Mouse (Mus musculus) left cerebral cortex, postnatal 36 days (tissue): ENCODE results near the gene Chmp3. TPM values are rescaled to one million over a fixed set of nuclear protein-coding genes. Genes with fewer than 3 reads are reported as not detected.

Experiments
- DNase-seq, 2 experiments: peaks; one replicate each; pipeline ENCODE4 v3.0.0; 2021 to 2022; ENCODE audit warnings: low spot score in 2 of 2, mixed read lengths in 1 of 2
- intact Hi-C: fragments of 180-260 bp; cut with DNase I; formaldehyde crosslinking; loops from one replicate; pipeline ENCODE4 v1.15.1; 2025
- total RNA-seq, 2 experiments: library from RNA; stranded (reverse); gene quantifications; 2 replicates each; pipeline ENCODE4 v1.2.3; 2021

Chmp3 gene
- 100 to 1,000 TPM; 105 to 109 TPM for total RNA-seq

GRCm38 (mm10) chr6:71543686-71544499, at the start of gene Chmp3:
Gene Chmp3 (plus strand): TSS chr6:71543797.
- DNase-seq: peak; percentile 97
- intact Hi-C loops: loop anchor here (5.0 kb wide), 2 partner anchors 52 to 102 kb away; partner anchors contain the start of genes Rmnd5a and Rnf103

DNA sequence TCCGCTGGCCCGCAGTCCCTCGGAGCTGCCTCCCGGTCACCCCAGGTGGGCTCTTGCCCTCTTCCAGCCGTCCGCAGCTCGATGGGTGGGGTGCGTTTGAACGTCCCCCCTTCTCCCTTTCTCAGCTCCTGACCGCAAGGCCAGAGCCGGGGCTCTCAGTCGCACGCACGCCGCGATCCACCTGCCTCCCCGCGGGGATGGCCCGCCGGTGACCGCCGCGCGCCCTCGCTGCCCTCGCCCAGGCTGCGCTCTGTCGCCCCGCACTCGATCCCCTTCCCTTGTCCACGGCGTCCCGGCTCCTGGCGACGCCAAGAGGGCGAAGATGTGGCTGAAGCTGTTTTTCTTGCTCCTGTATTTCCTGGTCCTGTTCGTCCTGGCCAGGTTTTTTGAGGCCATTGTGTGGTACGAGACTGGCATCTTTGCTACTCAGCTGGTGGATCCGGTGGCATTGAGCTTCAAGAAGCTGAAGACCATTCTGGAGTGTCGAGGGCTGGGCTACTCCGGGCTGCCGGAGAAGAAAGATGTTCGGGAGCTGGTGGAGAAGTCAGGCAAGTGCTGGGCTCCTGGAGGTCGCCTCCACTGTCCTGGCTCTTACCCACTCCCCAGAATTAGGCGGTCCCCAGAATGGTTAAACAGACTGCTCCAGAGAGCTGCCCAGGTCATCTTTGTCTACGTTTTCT, 49.1 kb upstream of the Chmp3 start:
- intact Hi-C loops: loop anchor here (5.0 kb wide), 2 partner anchors 48 to 138 kb away; partner anchors contain the start of genes Chmp3 and Kdm3a
- peak; percentile 50 to 56 for DNase-seq

DNA sequence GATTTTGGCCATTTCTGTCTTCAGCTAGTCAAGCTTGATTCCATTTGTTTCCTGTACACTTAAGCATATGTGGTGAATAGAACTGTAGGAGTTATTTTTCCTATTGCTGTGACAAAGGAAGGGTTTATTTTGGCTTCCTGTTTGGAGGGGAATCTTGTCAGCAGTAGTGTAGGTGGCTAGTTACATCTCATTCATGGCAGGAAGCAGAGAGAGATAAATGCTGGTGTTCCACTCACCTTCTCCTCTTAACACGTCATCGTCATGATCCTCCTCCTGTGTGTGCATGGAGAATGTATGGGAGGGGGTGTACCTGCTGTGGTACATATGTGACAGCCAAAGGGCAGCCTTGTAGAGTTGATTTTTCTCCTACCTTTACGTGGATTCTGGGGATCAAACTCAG, 43.0 kb upstream of the Chmp3 start:
- intact Hi-C loops: no loop called here
- DNase-seq: no peak

DNA sequence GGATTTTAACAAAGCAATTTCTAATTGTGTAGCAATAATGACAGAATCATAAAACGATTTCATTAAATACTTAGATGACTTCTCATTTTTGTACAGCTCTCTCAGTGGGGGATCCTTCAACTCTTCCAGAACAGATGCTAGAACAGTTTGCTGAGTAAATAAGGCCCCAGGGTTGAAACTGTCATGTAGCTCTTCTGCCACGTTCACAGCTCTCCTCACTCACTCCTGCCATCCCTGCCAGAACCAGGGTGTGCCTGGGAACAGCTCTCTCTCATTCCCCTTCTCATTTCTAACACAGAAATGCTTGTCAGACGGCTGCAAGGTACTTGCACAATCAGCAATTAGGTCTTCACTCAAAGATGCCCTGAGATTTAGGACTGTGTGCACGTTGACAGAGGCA, 40.6 kb upstream of the Chmp3 start:
- DNase-seq: no peak
- intact Hi-C loops: no loop called here

DNA sequence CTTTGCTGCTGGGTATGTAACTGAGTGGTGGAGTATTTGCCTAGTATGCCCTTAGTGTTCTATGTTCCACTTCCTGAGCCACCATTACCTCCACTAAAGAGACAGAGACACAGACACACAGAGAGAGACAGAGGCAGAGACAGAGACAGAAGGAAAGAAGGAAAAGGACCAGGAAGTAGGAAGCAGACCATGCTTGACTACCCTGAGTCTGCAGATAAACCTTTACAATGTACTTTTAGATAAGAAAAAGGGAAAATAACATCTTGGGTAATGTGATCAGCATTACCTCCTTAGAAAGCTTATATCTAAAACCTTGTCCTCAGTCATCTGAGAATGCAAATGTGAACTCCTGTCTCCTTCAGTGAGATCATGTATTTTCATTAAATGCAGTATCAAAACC, 39.9 kb upstream of the Chmp3 start:
- no peak for DNase-seq
- intact Hi-C loops: no loop called here

DNA sequence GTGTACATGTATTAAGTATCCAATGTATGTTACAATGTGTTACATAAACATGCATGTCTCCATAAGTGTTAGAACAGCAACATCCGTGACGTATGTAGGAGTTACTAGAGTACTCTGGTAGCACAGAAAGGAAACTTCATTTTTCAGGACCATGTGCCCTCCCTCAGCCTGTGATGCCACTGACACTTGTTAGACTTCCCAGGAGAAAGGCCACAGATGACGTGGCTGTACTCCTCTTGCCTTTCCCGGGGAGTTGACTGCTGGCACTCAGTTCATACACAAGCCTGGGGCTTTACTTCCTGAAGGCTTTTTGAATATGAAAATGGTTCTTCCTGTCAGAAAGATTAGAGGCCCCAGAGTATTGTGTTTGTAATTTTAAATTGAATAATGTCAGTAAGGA, 39.5 kb upstream of the Chmp3 start:
- no peak for DNase-seq
- intact Hi-C loops: no loop called here

DNA sequence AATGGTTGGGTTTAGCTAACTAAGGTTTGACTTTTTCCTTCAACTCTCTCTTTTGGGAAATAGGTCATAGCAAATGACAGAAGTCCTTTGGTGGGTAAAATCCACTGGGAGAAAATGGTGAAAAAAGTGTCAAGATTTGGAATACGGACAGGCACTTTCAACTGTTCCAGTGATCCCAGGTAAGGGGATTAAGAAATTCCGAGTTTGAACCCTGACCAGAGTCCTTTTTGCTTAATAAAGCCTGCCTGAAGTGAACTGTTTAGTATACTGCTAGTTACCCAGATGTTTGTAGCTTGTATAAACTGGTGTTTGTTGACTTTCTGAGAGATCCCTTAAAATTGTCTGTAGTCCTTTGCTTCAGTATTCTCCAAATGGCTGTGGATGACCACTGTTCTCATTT, 37.9 kb upstream of the Chmp3 start:
- intact Hi-C loops: no loop called here
- no peak for DNase-seq

- intact Hi-C loops: no loop called here
- DNase-seq: no peak
Measured at GRCm38 (mm10) chr6:71519476-71519875, 24.1 kb upstream of the Chmp3 start.

- intact Hi-C loops: no loop called here
- peak in 1 of 2 experiments; percentile 30 for DNase-seq
Measured at GRCm38 (mm10) chr6:71525556-71525955, 18.0 kb upstream of the Chmp3 start.

- DNase-seq: no peak
- intact Hi-C loops: no loop called here
Measured at GRCm38 (mm10) chr6:71527056-71527455, 16.5 kb upstream of the Chmp3 start.

- intact Hi-C loops: no loop called here
- DNase-seq: no peak
Measured at GRCm38 (mm10) chr6:71527826-71528225, 15.8 kb upstream of the Chmp3 start.

- intact Hi-C loops: no loop called here
- no peak for DNase-seq
Measured at GRCm38 (mm10) chr6:71530176-71530575, 13.4 kb upstream of the Chmp3 start.

- intact Hi-C loops: no loop called here
- no peak for DNase-seq
Measured at GRCm38 (mm10) chr6:71537286-71537685, 6.3 kb upstream of the Chmp3 start.

DNA sequence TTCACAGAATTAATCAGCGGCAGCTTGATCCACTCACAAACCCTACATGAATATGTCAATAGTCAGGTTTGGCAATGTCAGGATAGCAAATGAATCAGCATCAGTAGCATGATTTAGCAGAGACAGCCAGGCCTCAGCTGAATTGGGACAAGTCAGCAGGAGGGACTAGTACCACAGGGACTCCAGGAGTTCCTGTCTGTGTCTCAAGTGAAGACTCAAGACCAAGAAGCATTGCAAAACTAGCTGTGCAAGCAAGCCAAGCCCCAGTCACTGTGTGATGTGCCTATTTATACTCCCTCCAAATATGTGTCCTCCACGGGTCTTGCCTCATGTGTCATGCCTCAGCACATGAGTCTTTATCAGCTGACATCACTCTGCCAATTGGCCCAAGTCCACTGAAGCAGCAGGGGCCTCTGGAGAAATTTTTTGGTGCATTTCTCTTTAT, 11.9 kb downstream of the Chmp3 start:
- DNase-seq: no peak
- intact Hi-C loops: no loop called here

DNA sequence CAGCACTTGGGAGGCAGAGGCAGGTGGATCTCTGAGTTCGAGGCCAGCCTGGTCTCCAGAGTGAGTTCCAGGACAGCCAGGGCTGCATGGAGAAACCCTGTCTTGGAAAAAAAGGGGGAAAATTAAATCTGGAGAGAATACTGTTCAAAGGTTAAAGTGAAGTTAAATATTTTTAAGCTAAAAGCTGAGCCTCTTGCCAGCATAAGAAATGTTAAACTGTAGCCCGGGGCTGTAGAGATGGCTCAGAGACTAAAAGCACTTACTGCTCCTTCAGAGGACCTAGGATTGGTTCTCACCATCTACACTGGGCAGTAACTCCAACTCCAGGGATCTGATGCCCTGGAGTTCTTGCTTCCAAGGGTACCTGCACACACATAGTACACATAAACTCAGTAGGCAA, 13.2 kb downstream of the Chmp3 start:
- no peak for DNase-seq
- intact Hi-C loops: no loop called here

DNA sequence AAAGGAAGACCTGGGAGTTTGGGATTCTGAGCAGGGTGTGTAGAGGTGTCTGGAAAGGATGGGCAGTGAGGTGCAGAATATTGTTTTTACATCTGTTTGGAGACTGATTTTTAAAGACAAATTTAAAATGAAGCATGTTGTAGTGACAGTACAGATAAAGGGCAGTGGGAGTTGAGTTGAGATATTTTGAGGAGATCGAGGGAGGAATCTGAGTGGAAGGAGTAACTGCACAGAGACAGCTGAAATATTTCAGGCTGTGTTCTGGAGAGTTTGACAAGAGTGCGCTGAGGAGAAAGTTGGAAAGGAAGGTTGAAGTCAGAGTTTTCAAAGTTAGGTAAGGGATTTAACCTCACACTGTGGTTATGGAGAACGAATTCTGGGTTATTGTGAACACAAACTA, 25.0 kb downstream of the Chmp3 start:
- intact Hi-C loops: no loop called here
- DNase-seq: no peak

DNA sequence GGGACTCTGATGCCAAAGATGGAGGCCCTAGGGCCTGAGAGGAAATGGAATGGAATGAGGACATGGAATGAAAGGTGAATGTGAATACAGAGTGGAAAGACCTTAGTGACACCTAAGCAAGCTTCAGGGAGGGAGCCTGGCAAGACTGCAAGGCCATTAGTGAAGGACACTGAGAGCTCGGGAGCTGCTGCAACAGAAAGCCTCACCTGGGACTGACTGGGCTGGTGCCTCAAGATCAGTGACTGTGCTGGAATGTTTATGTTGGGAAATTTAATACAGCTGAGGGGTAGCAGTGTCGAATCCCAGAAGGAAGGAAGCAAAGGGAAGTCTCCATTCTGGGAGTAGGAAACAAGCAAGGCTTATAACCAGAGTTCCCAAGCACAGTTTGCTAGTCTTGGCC, 25.4 kb downstream of the Chmp3 start:
- DNase-seq: no peak
- intact Hi-C loops: no loop called here

DNA sequence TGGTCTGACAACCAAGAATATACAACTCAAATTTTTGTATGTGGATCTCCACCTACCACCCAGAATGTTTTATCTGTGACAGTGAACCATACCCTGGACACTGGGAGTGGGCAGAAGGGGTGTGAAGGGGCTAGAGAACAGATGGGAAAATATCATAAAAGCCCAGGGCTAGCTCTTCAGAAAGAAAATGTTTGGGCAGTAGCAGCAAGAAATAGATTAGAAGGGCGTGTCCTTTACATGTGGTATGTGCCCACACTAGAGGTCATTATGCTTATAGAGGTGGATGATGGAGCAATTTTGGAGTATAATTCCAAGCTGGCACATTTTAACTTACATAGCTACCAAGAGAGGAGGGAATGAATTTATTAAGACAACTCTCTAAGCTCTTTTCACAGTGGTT, 31.8 kb downstream of the Chmp3 start:
- no peak for DNase-seq
- intact Hi-C loops: no loop called here

DNA sequence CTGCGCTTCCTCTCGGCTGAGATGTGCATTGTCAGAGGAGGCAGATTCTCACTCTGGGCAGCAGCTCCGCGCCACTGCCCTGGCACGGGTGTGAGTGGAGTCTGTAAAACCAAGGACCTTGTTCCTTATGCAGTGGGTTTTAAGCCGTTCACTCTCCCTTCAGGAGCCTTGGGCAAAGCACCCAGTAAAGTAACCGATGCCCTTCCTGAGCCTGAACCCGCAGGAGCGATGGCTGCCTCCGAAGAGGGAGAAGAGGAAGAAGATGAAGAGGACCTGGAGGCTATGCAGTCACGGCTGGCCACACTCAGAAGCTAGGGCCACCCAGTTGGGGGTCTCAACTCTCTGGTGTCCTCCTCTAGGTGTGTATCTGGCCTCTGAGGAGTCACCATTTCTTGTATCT, 35.9 kb downstream of the Chmp3 start:
- DNase-seq: no peak
- intact Hi-C loops: no loop called here

- DNase-seq: no peak
- intact Hi-C loops: no loop called here
Measured at GRCm38 (mm10) chr6:71583198-71583597, 39.6 kb downstream of the Chmp3 start.

DNA sequence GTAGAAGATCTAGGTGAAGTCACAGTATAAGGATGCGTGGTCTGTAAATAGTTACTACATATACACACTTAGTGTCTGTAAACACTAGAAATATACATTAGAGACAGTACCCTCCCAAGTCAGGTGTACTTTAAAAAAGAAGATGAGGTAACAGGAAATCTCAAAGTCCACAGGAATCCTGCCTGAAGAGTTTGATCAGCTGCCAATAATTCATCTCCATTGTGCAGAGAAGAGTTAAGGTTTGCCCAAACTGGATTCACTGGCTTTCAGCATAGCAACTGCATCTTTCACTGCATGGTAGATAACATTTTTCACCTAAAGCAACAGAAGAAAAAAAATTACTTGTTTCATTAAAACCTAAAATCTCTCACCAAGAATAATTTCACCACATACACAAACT, 45.8 kb downstream of the Chmp3 start:
- DNase-seq: no peak
- intact Hi-C loops: loop anchor here (5.0 kb wide), 1 partner anchor 213 kb away; no protein-coding TSS in a partner anchor
